Mouse (Mus musculus) layer of hippocampus, adult 11-12 months (tissue): ENCODE results near the gene Mmachc.

ENCODE experiments used
- DNase-seq: peaks from one replicate; pipeline ENCODE4 v3.0.0; 2022; ENCODE audit warnings: low spot score

Gene Mmachc

DNA sequence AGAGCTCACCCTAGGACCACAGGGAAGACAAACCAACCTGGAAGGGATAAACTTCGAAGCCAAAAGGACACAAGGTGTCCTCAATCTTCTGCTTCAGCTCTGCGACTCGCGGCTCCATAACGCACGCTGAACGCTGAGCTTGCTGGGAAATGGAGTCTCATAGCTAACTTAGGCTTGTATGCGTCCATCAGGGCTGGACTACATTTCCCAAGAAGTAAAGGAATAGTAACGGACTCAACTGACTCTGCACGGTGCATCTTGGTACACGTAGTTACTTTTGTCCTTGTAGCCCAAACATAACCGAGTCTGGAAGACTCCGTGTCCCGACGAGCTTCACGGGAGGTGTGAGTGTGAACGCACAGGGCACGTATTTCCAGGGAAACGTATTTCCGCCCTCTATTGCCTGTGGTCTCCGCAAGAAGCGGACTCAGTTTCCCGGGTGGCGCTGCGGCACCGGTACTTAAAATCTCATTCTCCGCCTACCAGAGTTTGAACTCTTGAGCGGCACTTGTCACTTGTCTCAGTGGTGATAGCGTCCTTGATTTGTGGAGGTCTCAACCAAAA lies at the start of gene Mmachc, which contains the start of gene Ccdc163:
Gene Mmachc (minus strand): TSS at position 206 of the 564 bp plus-strand sequence.
Gene Ccdc163 (plus strand): TSS at position 309 of the 564 bp plus-strand sequence.
- DNase-seq = peak; percentile 96

DNA sequence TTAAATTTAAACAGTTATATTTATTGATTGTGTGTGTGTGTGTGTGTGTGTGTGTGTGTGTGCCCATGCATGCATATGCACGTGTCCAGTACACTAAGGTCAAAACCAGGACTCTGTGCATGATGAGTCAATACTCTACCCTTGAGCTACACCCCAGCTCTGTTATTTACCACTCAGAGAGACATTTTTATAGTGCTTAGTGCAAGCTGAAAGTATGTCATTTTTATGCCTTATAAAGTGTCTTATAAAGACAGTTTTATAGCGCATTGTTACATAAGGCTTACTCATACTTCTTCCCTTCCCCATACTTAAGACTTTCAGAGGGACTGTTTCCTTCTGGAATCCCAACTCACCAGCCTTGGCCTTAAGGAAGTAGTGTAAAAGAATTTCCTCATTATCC lies 41.5 kb upstream of the Mmachc start:
- no peak for DNase-seq

DNA sequence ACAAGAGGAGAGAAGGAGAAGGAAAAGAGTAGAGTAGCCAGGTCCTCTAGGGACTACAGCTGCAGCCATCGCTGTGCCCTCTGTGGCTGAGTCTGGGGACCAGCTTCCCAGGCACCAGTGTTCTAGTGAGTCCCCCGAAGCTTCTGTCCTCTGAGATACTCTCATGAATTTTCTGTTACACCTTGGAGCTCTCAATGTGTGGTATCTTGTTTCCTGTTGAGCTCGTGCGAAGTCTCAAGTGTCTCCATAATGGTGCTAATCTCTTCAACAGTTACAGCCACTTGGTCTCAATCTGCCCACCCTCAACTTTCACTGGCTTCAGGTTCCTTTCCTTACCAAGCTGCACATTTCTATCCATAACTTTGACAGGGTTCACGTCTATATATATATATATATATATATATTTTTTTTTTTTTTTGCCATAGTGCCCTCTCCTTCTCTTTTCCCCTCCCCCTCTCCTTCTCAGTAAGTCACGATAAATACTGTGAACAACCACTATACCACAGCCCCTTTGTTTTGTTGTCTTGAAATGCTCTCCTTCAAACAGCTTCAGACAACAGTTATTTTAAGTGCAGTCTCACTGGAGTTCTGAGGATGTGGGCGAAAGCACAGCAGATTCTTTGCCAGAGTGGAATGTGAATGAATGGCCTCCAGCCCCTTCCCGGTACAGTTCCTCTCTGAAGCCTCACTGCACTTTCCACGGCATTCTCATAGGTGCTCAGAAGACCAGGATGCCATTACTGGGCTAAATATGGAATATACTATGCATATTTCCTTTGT lies 31.0 kb upstream of the Mmachc start:
- DNase-seq = no peak

DNA sequence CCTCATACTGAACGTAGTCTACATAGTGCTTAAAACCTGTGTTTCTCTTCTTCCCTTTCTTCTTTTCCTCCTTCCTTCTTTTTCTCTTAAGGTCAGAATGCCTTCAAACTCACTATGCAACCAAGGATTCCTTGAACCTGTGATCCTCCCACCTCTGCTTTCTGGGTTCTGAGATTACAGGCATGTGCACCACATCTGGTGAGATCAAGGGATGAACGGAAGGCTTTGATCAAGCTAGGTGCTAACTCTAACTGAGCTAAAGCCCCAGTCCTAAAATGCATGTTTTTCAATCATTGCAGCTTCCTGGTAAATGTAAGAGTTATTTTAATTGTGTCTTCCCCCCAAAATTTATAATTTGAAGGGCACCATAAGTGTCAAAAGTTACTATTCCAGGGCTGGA lies 26.8 kb upstream of the Mmachc start:
- no peak for DNase-seq

DNA sequence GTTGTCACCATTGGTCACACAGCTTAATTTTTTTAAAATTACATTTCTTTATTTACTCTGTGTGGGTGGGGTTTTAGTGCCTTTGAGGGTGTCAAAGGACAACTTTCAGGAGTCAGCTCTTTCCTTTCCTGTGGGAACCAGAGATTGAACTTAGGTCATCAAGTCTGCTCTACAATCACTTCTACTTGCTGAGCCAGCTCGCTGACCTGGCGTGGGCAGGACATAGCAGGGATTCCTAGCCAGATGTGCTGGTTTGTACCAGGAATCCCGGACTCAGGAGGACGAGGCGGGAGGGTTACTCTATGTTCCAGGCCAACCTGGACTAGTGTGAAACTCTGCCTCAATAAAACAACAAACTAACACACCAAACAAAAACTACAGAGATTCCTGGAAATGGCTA lies 24.1 kb upstream of the Mmachc start:
- no peak for DNase-seq

DNA sequence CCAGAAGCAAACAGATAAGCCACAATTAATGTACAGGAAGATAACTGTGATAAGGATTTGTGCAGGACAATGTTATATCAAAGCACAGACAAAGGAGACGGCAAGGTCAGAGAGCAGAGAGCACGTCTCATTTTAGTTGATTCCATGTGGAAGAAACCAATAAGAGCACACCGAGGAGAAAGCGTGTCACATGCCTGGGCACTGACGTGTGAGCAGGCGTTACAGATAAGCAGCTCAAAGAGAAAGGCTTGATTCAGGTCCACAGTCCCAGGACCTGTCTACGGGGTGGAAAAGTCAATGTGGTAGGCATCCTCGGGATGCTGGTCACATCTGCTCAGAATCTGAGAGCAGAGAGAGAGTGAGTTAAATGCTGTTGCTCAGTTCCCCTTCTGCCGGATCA lies 22.9 kb upstream of the Mmachc start:
- no peak for DNase-seq

DNA sequence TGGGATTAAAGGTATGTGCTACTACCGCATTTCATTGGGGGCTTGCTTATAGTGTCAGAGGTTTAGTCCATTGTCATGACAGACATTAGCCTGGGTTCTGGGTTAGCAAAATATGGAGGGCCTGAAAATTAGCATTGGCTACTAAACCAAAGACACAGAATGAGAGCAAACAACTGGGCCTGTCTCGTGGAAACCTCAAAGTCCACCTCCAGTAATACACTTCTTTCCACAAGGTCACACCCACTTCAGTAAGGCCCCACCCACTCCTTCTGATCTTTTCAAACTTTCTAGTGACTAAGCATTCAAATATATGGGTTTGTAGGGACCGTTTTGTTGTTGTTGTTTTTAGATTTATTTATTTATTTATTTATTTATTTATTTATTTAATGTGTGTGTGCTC lies 21.3 kb upstream of the Mmachc start:
- no peak for DNase-seq

DNA sequence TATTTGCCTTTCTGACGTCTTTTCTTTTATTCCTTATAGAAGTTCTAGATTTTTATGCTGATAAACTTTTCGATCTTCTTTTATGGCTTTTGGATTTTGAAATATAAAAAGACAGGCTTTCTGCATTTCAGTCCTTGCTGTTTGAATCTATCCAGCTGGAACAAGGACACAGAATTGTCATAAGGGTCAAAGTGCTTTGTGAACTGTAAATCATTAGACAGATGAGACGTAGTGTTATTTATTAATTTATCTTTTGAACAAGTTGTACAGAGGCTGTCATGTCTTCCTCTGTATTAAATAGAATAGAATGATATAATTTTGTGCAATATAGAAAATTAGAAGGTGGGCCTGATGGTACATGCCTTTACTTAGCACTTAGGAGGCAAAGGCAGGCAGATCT lies 19.2 kb upstream of the Mmachc start:
- DNase-seq = no peak

DNA sequence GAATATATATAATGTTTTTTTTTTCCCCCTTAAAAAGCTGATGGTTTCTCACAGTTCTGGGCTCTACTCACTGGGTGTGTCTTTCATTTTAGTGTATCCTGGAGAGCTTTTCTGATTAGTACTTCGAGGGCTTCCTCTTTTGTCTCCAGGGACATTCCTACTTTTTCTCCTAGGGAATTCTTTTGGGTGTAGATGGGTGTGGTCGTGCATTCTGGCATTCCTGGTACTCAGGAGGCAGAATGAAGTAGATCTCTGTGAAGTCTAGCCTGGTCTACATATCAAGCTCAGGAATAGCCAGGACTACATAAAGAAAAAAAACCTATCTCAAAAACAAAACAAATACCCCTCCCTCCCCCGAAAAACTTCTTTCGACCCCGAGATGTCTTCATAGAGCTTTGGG lies 17.2 kb upstream of the Mmachc start:
- no peak for DNase-seq

DNA sequence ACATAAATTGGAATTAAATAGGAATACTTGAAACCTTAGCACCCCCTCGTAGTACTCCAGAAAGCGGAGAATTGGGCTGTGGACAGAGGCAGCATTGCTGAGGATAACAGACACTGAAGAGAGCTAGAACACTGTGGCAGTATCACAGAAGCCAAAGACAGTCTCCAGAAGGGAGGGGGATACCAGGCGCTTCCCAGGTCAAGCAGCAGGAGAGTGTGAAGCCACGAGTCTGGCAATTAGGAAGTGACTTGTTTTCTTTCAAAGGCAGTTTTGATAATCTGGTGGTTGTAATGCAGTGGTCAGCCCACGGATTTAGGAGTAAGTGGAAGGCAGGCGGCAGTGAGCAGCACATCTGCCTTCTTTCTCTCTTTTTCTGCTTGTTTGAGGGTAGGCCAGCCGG lies 14.0 kb upstream of the Mmachc start:
- no peak for DNase-seq

DNA sequence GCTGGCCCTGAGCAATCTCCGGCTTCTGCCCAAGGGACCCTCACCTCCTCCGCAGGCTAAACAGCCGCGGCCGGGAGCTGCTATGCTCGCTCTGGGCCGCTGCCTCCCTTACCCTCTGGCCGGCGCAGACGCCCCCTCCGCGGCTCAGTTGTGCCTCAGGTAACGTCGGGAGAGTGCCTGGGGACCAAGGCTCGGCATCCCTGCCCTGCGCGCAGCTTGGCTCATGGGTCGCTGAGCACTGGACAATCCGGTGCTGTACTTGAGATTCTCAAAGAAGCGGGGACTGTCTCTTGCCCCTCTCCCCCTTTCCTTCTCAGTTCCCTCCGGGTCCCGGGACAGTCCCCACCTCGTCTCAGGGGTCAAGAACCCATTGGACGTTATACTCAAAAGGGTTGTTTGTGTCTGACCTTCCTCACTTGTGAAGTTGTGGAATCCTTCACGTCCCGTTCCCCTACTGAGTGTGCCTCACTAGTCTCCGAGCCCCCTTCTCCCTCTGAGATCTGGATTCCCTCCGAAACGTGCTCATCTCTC lies 13.0 kb upstream of the Mmachc start:
- DNase-seq = no peak

DNA sequence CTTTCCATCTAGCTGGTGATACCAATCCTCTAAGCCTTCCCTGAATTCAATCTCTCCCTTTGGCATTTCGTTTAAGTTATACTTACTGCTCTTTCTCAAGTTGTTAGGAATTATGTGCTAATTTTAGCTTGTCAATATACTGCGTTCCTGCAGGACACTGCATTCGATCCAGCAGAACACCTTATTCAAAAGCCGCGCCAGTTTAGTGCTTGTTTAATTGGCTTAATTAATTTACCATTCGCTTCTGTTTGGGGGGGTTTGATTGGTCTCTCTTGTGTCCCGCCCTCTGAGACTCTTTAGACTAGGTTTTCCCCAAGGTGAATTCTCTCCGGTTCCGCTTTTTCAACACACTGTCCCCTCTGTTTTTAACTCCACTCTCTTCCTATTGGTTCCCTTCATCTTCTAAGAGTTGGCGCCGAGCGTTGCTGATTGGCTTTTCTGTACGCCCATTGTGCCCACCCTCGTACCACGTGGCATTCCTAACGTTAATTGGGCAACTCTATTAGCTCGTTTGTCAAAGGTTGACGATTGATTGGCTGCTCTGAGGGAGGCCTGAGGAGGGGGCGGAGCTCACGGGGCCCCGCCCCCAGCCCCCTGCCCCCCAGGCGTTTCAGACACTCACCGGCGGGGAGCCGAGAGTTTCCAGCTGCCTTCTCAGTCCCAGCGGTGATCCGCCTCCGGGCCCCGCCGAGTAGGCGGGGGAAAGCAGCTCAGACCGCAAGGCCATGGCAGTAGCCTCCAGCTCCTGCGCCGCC lies 12.3 kb upstream of the Mmachc start, which contains the start of gene Tesk2:
Gene Tesk2 (plus strand): TSS at position 606 of the 755 bp plus-strand sequence.
- peak; percentile 96 for DNase-seq

DNA sequence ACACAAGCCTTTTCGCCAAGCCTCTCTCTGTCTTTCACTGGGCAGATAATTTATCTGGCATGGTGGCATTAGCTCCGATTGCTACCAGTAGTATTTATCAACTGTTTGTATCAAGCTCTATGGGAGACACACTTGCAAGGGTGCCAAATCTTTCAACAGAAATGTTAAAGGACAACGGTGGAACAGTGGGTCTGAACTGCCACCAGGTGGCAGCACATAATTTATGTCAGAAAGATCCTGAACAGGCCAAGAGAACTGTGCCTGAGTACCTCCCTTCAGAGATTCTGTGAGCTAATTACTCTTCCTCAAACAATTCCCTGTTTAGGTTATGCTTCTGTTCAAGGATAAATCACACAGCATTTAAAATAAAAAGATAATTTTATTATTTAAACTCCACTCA lies 11.2 kb upstream of the Mmachc start:
- DNase-seq = peak; percentile 78

DNA sequence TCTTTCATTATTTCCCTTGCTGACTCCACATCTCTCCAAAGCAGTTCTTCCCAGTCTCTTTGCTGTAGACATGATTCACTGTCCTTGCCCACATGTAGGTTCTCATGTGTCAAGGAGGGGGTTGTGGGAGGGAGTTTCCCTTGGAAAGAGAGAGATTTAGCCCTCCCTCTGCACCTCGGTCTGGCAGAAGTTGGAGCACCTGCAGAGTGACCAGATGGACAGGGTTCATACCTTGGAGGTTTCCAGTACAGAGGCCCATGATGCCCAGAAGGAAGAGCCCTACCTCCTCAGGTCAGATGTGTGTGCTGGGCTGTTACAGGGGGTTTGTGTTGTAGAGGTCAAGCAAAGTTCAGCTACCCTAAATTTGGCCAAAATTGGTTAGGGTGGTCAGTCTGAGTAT lies 4.3 kb upstream of the Mmachc start:
- no peak for DNase-seq

DNA sequence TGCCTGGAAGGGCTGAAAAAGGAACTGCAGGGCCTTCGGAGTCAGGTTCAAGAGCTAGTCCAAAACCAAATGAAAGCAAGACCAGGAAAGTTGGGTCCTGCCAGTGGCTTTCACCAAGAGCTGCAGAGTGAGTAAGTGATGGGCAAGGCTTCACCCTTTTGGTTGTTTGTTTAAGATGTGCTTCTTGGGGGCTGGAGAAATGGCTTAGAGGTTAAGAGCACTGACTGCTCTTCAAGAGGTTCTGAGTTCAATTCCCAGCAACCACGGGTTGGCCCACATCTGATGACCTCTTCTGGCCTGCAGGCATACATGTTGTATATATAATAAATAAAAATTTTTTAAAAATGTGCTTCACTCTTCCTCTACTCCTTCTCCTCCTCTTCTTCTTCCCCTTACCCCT lies 1.9 kb upstream of the Mmachc start:
- no peak for DNase-seq

DNA sequence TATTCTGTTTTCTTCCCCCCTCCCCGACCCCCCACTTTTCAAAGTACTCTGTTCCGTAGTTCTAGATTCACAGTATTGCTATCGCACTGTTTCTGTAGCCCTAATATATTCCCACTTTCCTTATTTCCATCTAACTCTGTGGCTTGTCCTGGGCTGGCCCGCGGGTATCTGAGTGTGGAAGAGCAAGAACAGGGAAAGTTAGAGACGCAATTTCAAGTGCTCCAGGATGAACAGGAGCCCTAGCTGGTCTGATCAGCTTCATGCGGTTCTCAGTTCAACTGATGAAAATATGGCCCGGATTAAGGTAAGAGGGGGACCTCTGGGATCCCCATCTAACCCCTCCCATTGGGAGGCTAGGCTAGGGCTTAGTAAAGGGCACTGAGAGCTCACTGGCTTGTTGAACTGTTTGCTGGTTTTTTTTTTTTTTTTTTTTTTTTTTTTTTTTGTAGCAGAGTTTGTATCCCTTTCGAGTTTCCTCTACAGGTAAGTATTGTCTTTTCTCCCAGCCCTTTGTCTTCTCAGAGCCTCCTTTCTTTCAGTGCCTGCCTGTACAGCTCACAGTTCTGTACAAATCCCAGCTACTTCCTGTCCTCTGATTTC lies 685 bp upstream of the Mmachc start:
- DNase-seq = no peak

DNA sequence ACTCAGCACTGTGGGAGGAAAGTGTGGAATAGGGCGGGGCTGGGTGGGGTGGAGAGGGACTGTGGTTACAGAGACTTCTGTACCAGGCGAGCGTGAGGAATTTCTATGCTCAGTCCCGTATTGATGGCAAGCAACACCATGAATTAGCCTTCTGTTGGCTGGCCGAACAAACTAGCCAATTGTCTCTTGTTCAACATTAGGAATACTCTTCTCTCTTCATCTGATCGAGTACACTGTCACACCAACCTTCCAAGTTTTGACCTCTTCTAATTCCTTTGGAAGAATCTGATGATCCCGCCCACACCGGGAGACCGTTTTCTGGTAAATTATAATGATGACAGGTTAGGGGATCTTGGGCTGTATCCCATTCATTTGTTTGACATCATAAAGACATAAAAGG lies 540 bp downstream of the Mmachc start:
- peak; percentile 52 for DNase-seq

DNA sequence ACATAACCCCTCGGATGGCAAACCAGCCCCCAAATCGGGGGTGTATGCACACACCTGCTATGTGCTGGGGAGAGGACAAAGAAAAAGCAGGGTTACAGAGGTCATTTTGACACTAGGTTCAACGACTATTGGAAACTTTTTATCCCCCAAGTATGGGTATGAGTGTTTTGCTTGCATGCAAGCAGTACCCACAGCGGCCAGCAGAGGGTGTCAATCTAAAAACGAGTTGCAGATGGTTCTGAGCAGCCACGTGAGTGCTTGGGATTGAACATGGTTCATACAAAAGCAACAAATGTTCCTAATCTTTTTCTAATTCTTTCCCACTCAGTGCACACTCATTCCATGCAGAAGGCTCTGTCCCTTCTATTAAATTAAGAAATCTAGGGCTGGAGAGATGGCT lies 4.4 kb downstream of the Mmachc start:
- peak; percentile 58 for DNase-seq

DNA sequence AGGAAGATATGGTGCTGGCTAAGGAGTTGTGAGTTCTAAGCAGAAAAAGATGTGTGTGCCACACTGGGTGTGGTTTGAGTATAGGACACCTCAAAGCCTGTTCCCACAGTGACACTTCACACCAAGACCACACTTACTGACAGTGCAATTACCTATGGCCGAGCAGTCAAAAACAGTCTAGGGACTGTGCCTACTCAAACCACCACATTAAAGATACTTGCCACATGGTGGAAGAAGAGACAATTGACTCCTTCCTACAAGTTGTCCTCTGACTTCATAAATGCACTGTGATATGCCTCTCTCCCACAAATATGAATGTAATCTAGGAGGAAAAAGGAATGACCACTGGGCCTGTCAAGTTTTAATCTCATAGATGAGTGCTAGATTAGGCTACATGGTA lies 7.2 kb downstream of the Mmachc start:
- DNase-seq = no peak

DNA sequence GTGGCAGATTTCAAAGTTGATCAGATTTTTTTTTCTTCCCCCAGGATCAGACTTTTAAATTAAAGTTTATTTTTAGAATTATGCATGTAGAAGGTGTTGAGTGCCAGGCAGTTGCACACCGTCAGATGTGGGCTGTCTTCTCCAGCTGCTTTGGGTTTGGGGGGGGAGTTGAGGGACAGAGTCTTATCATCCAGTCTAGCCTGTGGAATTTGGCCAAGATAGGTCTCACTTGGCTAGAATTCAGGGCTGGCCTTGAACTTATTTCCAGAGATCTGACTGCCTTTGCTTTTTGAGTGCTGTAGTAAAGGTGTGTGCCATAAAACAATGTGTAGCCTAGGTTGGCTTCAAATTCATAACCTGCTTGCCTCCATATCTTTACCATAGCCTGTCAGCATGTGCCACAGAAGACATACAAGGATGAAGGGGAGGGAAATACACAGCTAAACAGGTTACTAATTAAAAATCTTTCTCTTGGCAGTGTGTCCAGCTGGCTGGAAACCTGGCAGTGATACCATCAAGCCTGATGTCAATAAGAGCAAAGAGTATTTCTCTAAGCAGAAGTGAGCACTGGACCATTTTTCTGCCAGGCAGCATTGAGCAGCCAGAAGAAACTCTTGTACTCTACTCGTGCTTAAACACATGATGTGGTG lies 9.4 kb downstream of the Mmachc start:
- DNase-seq = no peak

DNA sequence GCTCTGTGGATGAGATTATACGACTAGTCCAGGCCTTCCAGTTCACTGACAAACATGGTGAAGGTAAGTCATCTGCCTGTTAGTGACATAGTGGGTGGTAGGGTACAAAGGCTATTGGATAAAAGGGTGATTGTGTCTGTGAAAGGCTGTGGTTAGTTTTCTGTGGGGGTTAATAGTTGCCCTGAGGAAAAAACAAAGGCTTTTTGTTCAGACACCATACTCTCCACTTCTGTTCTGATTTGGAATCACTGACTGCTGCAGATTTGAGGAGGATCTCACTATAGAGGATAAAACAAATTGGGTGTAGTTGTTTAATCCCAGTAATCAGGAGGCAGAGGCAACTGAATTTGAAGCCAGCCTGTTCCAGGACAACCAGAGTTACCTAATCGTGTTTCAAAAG lies 14.4 kb downstream of the Mmachc start:
- DNase-seq = no peak

DNA sequence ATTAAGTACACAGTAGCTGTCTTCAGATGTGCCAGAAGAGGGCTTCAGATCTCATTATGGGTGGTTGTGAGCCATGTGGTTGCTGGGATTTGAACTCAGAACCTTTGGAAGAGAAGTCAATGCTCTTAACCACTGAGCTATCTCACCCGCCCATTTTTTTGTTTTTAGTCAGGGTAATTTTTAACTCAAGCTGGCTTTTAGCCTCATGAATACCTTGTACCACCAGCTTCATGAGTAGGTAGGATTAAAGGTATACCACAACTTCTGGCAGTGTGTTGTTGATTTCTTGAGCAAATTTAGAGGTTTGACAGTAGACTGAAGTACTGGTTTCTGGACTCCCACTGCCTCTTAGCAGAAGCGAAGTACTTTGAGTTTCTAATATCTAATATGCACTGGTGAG lies 16.1 kb downstream of the Mmachc start:
- no peak for DNase-seq
